Mouse (Mus musculus): ENCODE data around the gene Afg1l. TPM values are rescaled to one million over a fixed set of nuclear protein-coding genes. Genes with fewer than 3 reads are reported as not detected.

Afg1l gene
- polyA plus RNA-seq, 1 experiment, result not detected

GRCm38 (mm10) chr10:42417530-42418174 lies 60.7 kb downstream of the Afg1l start:
- Histone ChIP-seq H3K4me1 (ENCODE audit: control insufficient read depth, insufficient read depth, low read length) (no peaks in the 10 kb centered on the region), H3K4me3 (ENCODE audit: insufficient read depth, low read depth, low read length) (no peak overlapping the region), H3K27ac (ENCODE audit: insufficient read depth, low read depth, low read length) (0 out of 2 replicates have a peak overlapping the region, but pooled peaks have one; percentile 34)
- no peak for TF ChIP-seq POLR2A (IDR thresholded peaks at IDR 0.05; ENCODE audit: insufficient read depth, low read depth, low read length)
- WGBS, result 24% methylated on average over 10 of the region's 10 CpGs

DNA sequence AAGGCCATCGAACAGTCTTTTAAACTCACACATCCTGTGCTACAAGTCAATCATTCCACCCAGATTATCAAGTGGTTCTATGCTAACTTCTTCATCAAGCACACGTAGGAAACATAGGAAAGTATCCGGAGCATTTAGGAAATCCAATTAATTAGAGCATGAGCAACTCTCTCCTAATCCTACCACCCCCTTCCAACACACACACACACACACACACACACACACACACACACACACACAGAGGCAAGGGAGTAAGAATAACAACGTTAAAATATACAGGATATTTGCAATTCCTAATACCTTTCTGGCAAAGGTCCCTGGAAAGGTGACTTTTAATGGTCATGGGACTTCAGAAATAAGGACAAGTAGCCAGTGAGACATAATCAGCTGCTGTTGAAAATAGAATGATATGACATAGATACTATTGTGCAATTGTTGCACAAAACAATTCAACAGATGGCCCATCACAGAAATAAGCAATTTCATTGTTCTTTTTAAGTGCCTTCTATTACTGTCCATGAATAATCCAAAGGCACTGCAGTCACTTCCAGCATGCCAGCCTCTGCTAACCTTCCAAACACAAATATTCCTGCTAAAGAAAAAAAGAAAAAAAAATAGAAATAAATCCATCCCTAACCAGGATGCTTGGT lies 62.4 kb downstream of the Afg1l start:
- peaks cover 3% of the 10 kb centered on the region; the same call in 1 of the 2 replicates for H3K4me1 ChIP-seq (ENCODE audit: control insufficient read depth, insufficient read depth, low read length)
- no peak for TF ChIP-seq POLR2A (IDR thresholded peaks at IDR 0.05; ENCODE audit: insufficient read depth, low read depth, low read length)
- no peak overlapping the region for H3K27ac ChIP-seq (ENCODE audit: insufficient read depth, low read depth, low read length)
- H3K4me3 ChIP-seq (ENCODE audit: insufficient read depth, low read depth, low read length), result no peak overlapping the region
- 61% methylated on average over 4 of the region's 4 CpGs for WGBS

DNA sequence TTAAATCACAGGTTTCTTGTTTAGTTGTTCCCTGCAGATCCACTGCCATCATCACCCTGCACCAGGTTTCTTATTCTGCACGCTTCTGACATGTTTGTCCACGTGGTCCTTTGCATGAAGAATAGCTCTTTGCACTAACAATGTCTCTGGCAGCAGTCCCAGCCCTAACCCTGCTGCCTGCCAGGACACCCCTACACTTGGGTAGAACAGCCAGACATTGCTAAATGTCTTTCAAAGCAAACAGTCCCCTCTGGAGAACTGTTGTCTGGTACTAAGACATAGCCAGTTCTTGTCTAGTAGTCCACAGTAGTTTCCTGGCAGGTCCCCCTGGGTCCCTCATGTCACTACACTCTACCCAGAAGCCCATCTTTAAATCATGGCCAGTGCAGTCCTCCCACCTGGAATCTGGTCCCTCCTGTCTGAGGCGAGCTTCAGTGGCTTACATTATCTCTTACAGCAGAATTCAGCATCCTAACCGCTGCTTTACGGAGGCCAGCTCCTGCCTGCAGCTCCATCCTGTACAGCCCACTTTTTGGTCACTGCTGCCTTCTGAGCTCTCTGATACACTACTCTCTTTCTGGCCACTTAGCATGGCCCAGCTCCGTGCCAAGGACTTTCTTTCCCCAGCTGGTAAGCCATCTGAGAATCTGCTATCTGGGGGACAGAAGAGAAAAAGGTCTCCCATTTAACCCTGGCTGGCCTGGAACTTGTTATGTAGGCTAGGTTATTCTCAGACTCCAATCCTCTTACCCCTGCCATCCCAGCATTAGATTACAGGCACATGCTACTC lies 67.4 kb downstream of the Afg1l start:
- 60% methylated on average over 6 of the region's 6 CpGs for WGBS
- Histone ChIP-seq H3K4me3 (ENCODE audit: insufficient read depth, low read depth, low read length) (no peak overlapping the region), H3K27ac (ENCODE audit: insufficient read depth, low read depth, low read length) (peak overlapping the region; percentile 25), H3K4me1 (ENCODE audit: control insufficient read depth, insufficient read depth, low read length) (peaks cover 4% of the 10 kb centered on the region; the same call in 1 of the 2 replicates)
- TF ChIP-seq CTCF (IDR thresholded peaks at IDR 0.05; ENCODE audit: insufficient read depth, low read depth, low read length), result no peak
- no peak for TF ChIP-seq POLR2A (IDR thresholded peaks at IDR 0.05; ENCODE audit: insufficient read depth, low read depth, low read length)

GRCm38 (mm10) chr10:42390436-42390835 lies 87.9 kb downstream of the Afg1l start:
- 91% methylated on average over 11 of the region's 11 CpGs for WGBS

DNA sequence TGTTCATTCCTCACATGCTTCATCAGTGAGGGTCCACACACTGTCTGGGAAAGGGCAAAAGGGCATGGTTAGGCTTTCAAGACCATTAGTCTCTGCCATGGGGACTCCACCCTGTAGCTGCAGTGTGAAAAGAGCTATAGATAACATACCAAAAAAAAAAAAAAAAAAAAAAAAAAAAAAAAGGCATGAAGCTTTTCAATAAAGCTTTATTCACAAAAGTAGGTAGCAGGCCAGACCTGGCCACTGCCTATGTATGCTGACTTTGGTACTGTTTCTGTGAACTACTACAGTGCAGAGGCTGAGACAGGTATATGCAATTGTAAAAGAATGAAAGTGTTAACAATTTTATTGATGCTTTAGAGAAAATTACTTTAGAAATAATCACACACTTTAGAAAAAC lies 90.2 kb downstream of the Afg1l start:
- H3K27ac ChIP-seq (ENCODE audit: insufficient read depth, low read depth, low read length), result no peak overlapping the region
- TF ChIP-seq CTCF (IDR thresholded peaks at IDR 0.05; ENCODE audit: insufficient read depth, low read depth, low read length), result no peak
- no peak for TF ChIP-seq POLR2A (IDR thresholded peaks at IDR 0.05; ENCODE audit: insufficient read depth, low read depth, low read length)
- no peaks in the 10 kb centered on the region for H3K4me1 ChIP-seq (ENCODE audit: control insufficient read depth, insufficient read depth, low read length)
- no peak overlapping the region for H3K4me3 ChIP-seq (ENCODE audit: insufficient read depth, low read depth, low read length)

More at GRCm38 (mm10) chr10:42390436-42390835, 87.9 kb downstream of the Afg1l start:
- TF ChIP-seq POLR2A (IDR thresholded peaks at IDR 0.05; ENCODE audit: insufficient read depth, low read depth, low read length) (no peak), CTCF (IDR thresholded peaks at IDR 0.05; ENCODE audit: insufficient read depth, low read depth, low read length) (no peak)
- Histone ChIP-seq H3K4me3 (ENCODE audit: insufficient read depth, low read depth, low read length) (no peak overlapping the region), H3K4me1 (ENCODE audit: control insufficient read depth, insufficient read depth, low read length) (no peaks in the 10 kb centered on the region), H3K27ac (ENCODE audit: insufficient read depth, low read depth, low read length) (no peak overlapping the region)

DNA sequence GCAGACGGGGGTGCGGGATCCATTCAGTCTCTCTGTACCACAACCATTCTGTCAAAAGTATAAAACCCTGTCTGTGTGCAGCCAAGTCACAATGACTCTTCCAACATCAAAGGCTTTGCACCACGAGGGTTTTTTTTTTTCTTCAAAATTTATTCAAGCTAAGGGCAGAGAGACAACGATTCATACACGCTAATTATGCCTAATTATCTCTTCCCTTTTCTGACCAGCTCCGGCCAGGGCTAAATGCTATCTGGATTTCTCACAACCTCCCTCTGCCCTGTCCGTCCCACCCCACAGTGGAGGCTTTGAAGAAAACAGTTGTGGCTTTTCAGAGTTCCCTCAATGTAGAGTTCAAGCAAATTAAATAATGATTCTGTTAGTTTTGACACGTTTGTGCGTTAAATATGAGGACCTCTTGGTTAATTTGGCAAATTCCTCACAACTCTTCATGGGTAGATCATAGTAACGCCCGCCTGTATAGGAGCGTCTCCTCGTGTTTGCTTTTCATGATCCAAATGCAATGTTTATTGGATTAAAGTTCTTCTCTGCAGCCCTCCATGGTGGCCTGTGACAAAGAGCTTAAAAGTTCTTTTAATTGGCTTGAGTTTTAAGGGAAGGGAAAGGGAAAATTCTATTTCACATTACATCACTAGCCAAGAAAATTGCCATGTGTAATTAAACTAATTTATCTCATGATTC lies 93.3 kb downstream of the Afg1l start:
- TF ChIP-seq POLR2A (IDR thresholded peaks at IDR 0.05; ENCODE audit: insufficient read depth, low read depth, low read length) (no peak), CTCF (IDR thresholded peaks at IDR 0.05; ENCODE audit: insufficient read depth, low read depth, low read length) (no peak)
- Histone ChIP-seq H3K4me1 (ENCODE audit: control insufficient read depth, insufficient read depth, low read length) (no peaks in the 10 kb centered on the region), H3K4me3 (ENCODE audit: insufficient read depth, low read depth, low read length) (no peak overlapping the region), H3K27ac (ENCODE audit: insufficient read depth, low read depth, low read length) (no peak overlapping the region)
- 60% methylated on average over 13 of the region's 13 CpGs for WGBS

DNA sequence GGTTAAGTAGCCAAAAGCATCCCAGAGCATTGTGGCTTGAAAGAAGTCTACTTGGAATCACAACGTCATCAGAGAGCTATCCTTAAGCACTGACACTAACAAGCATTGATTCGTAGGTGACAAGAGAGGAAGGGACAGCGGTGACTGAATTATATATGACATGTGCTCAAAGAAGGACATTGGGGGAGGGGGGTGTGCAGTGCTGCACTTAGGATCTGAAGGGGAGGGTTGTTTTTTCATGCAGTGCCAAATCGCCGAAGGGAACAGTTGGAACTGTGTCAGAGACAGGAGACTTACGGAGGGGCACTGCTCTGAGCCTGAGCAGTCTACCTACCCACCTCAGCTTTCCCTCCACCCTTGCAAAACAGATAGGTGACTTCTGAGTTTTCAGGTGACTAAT lies 94.7 kb downstream of the Afg1l start:
- WGBS, result 67% methylated on average over 6 of the region's 6 CpGs
- Histone ChIP-seq H3K4me3 (ENCODE audit: insufficient read depth, low read depth, low read length) (no peak overlapping the region), H3K27ac (ENCODE audit: insufficient read depth, low read depth, low read length) (no peak overlapping the region), H3K4me1 (ENCODE audit: control insufficient read depth, insufficient read depth, low read length) (no peaks in the 10 kb centered on the region)
- no peak for TF ChIP-seq CTCF (IDR thresholded peaks at IDR 0.05; ENCODE audit: insufficient read depth, low read depth, low read length)
- TF ChIP-seq POLR2A (IDR thresholded peaks at IDR 0.05; ENCODE audit: insufficient read depth, low read depth, low read length), result no peak

DNA sequence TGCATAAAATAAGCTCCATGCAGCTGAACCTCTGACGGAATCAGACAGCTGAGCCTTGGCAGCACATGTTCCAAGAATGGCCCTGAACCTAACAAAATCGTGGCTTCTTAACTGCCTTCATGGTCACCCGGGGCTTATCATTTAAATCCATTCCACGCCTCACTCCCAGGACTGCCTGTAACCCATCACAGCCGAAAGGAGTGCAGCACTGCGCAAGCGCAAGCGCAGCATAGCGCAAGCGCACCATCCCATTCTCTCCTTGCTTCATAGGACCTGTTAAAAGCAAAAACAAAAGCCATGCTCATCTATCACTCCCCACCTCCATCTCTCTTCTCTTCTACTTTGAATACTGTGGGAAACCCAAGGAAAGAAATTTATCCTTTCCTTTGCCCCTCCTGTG lies 114.1 kb downstream of the Afg1l start:
- no peaks in the 10 kb centered on the region for H3K4me1 ChIP-seq (ENCODE audit: control insufficient read depth, insufficient read depth, low read length)
- no peak overlapping the region for H3K4me3 ChIP-seq (ENCODE audit: insufficient read depth, low read depth, low read length)
- TF ChIP-seq CTCF (IDR thresholded peaks at IDR 0.05; ENCODE audit: insufficient read depth, low read depth, low read length), result no peak
- TF ChIP-seq POLR2A (IDR thresholded peaks at IDR 0.05; ENCODE audit: insufficient read depth, low read depth, low read length), result no peak
- H3K27ac ChIP-seq (ENCODE audit: insufficient read depth, low read depth, low read length), result no peak overlapping the region
- WGBS, result 92% methylated on average over 10 of the region's 10 CpGs

Measured in olfactory bulb, adult 2 months (tissue).